Mouse (Mus musculus) forelimb bud, embryonic 11.5 days (tissue): ENCODE results near the gene 4930519G04Rik.
"Not testable (repeated sequence)": the region's sequence is repeated elsewhere in the genome, so short reads cannot be mapped to it uniquely, and the experiment has no call there.

Source experiments
- DNase-seq: peaks from one replicate; pipeline ENCODE4 v3.0.0-alpha.2; 2012; ENCODE audit warnings: low read depth, low spot score

The 4930519G04Rik gene

DNA sequence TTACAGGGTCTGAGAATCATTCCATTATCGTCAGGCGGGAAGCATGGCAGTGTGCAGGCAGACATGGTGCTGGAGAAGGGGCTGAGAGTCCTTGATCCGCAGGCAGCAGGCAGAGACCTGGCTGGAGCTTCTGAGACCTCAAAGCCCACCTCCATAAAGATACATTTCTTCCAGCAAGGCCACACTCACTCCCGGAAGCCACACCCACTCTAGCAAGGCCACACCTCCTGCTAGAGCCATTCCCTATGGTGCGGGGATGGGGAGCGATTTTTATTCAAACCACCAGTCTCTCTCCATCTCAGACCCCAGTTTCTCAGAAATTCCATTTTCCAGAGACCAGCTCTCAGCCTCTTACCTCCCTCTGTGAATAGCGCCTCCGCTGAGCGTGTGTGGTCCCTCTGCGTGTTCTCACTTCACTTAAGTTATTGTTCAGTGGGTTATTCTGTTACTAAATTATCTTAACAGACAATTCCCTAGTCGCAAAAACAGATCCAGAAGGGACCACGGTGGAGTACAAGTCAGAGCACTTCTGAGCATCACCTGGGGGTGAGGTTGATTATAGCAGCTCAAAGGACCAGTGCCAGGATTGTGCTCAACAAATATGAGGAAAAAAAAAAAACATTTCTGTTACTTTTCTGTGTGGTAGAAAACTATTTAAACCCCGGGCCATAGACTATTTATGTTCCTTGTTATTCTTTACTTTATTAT is 55.3 kb downstream of the 4930519G04Rik start:
- DNase-seq: no peak

- DNase-seq: no peak
Measured at GRCm38 (mm10) chr5:114913686-114914085, 60.2 kb downstream of the 4930519G04Rik start.

DNA sequence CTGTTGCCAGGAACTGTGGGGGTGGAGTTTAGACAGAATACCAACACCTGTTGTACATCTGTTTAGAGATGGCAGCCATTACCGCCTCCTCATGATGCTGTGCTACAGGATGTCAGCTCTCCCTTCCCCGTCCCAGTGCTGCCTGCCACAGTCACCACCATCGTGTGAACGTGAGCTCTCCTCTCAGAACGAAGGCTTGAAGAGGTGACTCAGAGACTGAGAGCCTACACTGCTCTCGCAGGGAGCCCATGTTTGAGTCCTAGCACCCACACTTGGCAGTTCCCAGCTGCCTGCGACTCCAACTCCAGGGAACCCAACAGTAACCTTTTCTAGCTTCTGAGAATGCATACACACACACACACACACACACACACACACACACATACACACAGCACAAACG is 61.4 kb downstream of the 4930519G04Rik start:
- DNase-seq: no peak

DNA sequence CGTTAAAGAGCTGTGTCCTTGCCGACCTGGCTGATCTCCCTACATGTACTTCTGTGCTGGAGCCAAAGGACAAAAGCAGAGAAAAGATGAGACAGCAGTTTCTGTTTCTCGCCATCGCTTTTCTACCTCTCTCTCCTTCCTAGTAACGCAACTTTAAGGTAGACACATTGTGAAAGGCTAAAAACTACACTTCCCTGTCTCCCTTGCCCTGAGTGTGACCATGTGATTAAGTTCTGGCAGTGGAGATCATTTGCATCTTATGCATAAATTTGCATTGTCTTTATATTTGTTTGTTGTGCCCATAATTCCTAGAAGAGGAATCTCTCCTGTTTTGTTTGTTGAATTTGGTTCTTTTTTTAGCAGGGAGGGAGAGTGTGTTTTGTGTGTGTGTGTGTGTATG is 62.4 kb downstream of the 4930519G04Rik start:
- no peak for DNase-seq

- DNase-seq: no peak
Measured at GRCm38 (mm10) chr5:114916777-114917176, 63.3 kb downstream of the 4930519G04Rik start.

DNA sequence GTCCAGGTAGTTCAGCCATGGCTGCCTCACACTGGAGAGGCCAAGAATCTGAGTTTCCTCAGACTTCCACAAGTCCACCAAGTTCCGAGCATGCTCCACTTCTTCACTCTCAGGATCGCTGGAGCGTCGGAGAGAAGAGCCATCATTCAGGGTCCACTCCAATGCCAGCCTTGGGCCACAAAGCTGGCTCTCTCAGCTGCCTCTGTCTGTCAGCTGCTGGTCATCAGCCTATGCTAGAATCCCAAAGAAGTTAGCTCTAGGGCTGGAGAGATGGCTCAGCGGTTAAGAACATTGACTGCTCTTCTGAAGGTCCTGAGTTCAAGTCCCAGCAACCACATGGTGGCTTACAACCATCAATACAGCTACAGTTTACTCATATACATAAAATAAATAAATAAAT is 63.9 kb downstream of the 4930519G04Rik start:
- DNase-seq: not testable (repeated sequence)

DNA sequence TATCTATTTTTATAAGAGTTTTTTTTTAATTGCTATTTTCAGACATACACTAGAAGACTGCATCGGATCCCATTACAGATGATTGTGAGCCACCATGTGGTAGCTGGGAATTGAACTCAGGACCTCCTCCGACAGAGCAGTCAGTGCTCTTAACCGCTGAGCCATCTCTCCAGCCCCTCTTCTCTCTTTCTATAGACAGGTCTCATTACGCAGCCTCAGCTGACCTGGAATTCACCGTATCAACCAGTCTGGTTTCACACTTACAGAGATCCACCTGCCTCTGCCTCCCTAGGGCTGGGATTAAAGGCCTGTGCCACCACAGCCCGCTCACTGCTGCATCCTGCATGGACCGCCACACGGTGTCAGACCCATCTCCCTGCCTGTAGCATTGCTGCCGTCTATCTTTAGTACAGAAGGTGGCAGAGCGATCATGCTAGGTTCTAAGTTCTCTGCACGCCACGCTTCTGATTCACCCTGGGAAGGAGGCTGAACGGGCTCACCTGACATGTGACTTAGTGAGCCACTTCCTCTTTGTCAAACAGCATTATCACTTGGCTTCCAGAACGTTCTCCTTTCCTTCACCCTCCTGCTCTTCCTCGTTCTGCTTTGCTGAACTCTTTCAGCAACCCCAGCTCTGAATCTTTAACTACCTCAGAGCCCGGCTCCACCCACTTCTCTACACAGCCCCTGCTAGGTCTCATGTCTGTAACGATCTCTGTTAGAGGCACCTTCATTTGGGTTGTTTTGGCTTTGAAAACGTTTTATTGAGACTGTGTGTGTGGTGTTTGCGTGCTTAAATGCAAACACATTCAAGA is 68.3 kb downstream of the 4930519G04Rik start:
- no peak for DNase-seq

GRCm38 (mm10) chr5:114922366-114922731 is 68.9 kb downstream of the 4930519G04Rik start:
- peak; percentile 69 for DNase-seq

DNA sequence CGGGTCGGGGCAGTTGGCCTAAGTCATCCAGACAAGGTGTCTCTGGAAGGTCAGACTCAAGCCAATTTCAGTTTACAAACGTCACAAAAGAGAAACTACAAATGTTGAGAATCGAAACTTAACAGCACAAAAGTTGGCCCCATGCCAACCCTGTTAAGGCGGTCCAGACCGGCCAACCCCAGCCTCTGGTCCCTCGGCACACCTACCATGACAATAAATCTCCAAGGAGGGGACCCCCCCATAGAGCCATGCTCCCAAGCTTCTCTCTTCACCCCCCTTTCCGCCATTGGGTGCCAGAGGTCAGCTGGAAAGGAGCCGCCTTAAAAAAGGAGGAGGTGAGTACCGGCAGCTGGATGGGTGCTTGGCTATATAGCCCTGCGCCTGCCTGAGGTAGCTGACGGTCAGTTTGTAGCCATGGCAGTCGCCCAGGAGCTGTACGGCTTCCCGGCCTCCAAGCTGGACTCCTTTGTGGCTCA is 69.6 kb downstream of the 4930519G04Rik start, which contains the start of gene Oasl1:
Gene Oasl1 (plus strand): TSS at position 243 of the 476 bp plus-strand sequence.
- no peak for DNase-seq

- DNase-seq: no peak
Measured at GRCm38 (mm10) chr5:114926153-114926684, 72.8 kb downstream of the 4930519G04Rik start.

DNA sequence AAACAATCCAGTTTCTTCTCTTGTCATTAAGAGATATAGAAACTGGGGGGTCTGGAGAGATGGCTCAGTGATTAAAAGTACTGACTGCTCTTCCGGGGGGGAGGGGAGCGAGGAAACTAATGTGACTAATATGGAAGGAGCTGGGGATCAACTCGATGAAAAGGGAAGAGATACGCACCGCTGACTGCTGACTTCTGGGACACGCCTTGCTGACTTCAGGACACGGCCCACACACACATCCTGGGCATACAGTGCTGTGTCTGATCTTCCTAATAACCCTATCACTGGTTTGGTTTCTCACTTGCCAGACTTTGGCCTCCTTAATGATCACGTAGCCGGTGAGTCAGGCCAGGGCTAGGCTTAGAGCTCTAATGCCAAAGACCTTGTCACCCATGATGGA is 73.3 kb downstream of the 4930519G04Rik start:
- no peak for DNase-seq

GRCm38 (mm10) chr5:114931626-114932025 is 78.2 kb downstream of the 4930519G04Rik start:
- DNase-seq: no peak

GRCm38 (mm10) chr5:114933206-114933605 is 79.7 kb downstream of the 4930519G04Rik start:
- no peak for DNase-seq
